Mouse (Mus musculus) ES-Bruce4 (cell line): ENCODE measurements around the gene Sox2. TPM values are rescaled to one million over a fixed set of nuclear protein-coding genes. Genes with fewer than 3 reads are reported as not detected.

Source experiments
- H3K27ac ChIP-seq: 2 replicates; pipeline ENCODE4 v1.5.1; 2012; ENCODE audit warnings: low read length, inconsistent platforms; ENCODE audit not compliant: insufficient read depth
- H3K27me3 ChIP-seq: 2 replicates; pipeline ENCODE4 v1.6.1; 2012; ENCODE audit warnings: mild to moderate bottlenecking, low read length, inconsistent platforms; ENCODE audit not compliant: control insufficient read depth, poor library complexity, insufficient read depth, severe bottlenecking
- H3K36me3 ChIP-seq: 2 replicates; pipeline ENCODE4 v1.6.1; 2012; ENCODE audit warnings: inconsistent platforms, mild to moderate bottlenecking, low read length, moderate library complexity; ENCODE audit not compliant: control insufficient read depth, poor library complexity, insufficient read depth, severe bottlenecking
- H3K4me1 ChIP-seq: one replicate; pipeline ENCODE4 v1.8.1; 2011; ENCODE audit warnings: low read length; ENCODE audit not compliant: control insufficient read depth, insufficient read depth
- H3K4me3 ChIP-seq: 2 replicates; pipeline ENCODE4 v1.5.1; 2011; ENCODE audit warnings: low read depth, mild to moderate bottlenecking, low read length
- H3K9ac ChIP-seq: 2 replicates; pipeline ENCODE4 v1.6.1; 2012; ENCODE audit warnings: low read depth, mild to moderate bottlenecking, inconsistent platforms; ENCODE audit not compliant: poor library complexity, severe bottlenecking
- H3K9me3 ChIP-seq: replicated peaks from 2 replicates; pipeline ENCODE4 v1.6.1; 2012; ENCODE audit warnings: mild to moderate bottlenecking, low read length, inconsistent platforms; ENCODE audit not compliant: control insufficient read depth, poor library complexity, insufficient read depth, severe bottlenecking
- CTCF ChIP-seq: IDR thresholded peaks from one replicate; pipeline ENCODE4 v1.8.1; 2011; ENCODE audit warnings: low read depth, low read length
- EP300 ChIP-seq: IDR thresholded peaks from 2 replicates; pipeline ENCODE4 v1.6.1; 2011; ENCODE audit warnings: low read depth, low read length; ENCODE audit not compliant: insufficient read depth
- POLR2A ChIP-seq: IDR thresholded peaks from one replicate; pipeline ENCODE4 v1.8.1; 2011; ENCODE audit warnings: low read length; ENCODE audit not compliant: insufficient read depth
- polyA plus RNA-seq: library from polyadenylated mRNA; stranded (reverse); fragments of >200 nt; gene quantifications from 2 replicates; pipeline ENCODE4 v1.2.4, GENCODE M21; 2011; ENCODE audit warnings: low read depth; ENCODE audit not compliant: missing spikeins, insufficient read depth, insufficient read length

The Sox2 gene
- polyA plus RNA-seq, 1 experiment = 407 TPM

DNA sequence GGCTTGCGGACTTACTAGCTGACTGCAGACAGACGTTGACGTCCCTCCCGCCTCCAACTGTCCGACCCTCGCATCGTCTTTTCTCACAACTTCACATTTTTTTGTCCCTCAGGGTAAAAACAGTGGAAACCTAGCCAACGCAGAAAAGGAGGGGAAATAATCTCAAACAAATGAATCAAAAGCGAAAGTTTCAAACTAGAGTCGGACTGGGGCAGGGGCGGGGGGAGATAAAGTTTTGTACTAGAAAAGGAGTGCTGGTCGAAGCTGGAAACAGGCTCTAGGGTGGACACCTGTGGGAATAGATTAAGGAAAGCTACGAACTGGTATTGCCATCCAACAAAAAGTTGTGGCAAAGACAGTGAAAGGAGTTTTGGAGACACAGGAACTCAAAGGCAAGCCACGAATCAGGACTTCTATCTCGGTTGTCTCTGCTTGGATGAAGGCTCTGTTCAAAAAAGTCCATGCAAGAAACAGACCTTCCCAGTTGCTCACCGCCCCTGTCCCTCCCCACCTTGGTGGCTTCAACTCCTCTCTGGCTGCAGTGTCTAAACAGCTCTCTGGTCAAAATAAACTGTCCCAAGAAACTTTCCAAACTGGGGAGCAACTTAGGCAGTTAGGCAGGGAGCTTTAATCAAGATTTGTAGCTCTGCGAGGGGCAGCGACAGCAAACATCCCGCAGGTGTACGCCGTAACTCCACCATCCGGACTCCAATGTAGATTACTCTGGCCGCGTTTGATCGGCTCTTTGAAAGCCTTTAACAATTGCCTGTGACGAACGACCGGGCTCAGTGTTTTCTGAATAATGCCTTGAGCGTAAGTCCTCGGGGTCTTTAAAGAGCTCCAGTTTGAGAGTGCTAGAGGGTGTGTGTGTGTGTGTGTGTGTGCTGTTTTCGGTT lies 14.7 kb downstream of the Sox2 start:
- Histone ChIP-seq H3K27ac (peak overlapping the region; percentile 30), H3K4me1 (peaks cover 4% of the 10 kb centered on the region)
- no peak for TF ChIP-seq CTCF
- TF ChIP-seq EP300 = 0 out of 2 replicates have a peak, but pooled peaks have one; percentile 36

DNA sequence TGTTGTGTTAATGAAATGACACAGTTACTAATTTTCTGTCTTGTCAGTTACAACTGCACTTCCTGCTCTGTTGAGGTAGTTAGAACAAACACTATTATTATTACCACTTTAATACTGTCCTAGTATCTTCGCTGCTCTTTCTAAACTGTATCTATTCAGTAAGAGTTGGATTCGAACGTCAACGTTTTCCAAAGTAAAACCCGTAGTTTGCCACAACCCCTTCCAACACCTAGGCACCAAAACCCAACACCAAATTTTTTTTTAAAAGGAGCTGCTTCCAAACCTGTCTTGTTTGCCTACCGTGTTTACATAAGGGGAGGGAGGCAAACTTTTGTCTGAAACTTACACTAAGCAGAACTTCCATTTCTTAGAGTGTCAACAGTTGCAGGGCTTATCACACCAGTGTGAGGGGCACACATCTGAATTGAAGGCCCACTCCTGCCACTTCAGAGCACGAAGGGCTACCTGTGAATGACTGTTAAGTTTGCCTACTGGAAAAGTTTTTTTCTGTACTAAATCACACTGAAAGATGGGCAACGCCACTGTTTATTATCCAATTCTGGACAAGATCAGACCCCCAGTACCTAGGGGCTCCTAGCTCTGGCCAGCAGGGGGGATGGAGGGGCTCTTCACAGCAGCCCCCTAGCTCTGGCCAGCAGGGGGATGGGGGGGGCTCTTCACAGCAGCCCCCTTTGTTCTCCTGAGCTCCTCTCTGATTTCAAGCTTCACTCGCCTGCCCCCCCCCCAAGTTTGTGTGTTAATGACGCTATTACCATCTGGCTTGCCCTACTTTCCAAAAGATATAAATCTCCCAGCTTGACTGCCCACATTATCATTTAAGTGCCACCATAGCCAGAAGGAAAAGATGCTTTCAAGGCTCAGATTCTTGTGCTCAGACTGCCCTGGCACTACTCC lies 15.8 kb downstream of the Sox2 start:
- peaks cover 5% of the 10 kb centered on the region for H3K4me1 ChIP-seq
- H3K4me3 ChIP-seq = no peak overlapping the region

More for the DNA sequence above, 14.7 kb downstream of the Sox2 start:
- Histone ChIP-seq H3K36me3 (no peaks in the 10 kb centered on the region), H3K4me3 (peak overlapping the region; percentile 69), H3K9ac (peak overlapping the region; percentile 59), H3K27me3 (no peaks in the 10 kb centered on the region), H3K9me3 (no peaks in the 10 kb centered on the region)

DNA sequence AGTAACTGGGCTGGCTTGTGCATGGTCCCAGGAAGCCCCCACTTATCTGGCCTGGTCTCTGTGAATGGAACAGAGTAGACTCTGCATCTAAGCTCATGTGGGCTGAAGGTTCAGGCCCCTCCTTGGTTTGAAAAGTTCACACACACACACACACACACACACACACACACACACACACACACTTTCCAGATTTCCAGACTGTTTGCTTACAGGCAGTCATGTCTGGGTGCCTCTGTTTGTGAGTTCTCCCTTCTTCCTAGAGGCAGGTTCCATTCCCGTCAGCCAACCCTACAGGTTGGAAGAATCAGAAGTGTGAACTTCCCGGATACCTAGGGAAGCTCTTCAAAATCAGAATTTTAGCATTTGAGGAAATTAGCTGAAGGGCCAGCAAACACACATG lies 17.0 kb downstream of the Sox2 start:
- no peaks in the 10 kb centered on the region for H3K36me3 ChIP-seq
- no peaks in the 10 kb centered on the region for H3K9me3 ChIP-seq
- no peak overlapping the region for H3K27ac ChIP-seq
- H3K27me3 ChIP-seq = no peaks in the 10 kb centered on the region
- peaks cover 8% of the 10 kb centered on the region for H3K4me1 ChIP-seq
- TF ChIP-seq EP300 (no peak), CTCF (no peak), POLR2A (no peak)
- H3K9ac ChIP-seq = no peak overlapping the region
- H3K4me3 ChIP-seq = no peak overlapping the region

More for the DNA sequence above, 15.8 kb downstream of the Sox2 start:
- no peaks in the 10 kb centered on the region for H3K9me3 ChIP-seq
- TF ChIP-seq EP300 = no peak
- no peak for TF ChIP-seq CTCF
- no peak for TF ChIP-seq POLR2A
- no peaks in the 10 kb centered on the region for H3K36me3 ChIP-seq
- no peaks in the 10 kb centered on the region for H3K27me3 ChIP-seq
- H3K27ac ChIP-seq = no peak overlapping the region
- H3K9ac ChIP-seq = no peak overlapping the region

DNA sequence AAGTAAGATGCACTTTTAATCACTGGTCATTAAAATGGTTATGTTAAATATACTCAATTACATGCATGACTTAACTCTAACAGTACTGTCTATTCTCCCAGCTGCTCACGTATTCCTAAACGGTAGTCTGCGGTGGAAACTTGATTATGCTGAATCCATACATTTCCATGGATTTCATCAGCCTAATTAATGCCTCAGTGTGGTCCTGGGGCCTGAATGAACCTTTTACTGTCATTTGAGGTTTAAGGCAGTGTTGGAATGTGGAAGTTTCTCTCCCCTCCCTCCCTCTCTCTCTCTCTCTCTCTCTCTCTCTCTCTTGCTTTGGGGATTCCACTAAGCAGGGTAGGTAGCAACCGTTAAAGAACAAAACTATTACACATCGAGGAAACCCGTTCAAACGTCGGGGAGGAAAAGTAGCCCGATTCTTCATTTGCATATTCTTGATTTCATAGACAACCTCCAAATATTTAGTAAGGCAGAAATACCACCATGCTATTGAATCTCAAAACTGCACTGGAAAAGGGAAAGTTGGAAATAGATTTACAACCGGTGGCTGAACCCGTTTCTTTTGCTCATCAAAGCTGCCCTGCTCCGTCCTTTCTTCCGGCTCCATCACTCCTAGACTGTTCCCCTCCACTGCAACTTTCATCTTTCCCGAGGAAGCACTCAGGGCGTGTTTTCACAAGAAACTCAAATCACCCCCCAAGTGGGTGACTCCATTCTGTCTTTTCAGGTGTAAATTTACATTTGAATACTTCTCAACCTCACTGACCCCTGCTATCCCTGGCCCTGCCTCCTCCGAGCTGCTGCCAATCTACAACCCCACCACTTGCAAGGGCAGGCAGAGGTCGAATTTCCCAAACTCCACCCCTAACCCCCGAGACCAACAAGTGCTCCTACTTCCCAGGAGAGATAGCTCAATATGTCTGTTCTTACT lies 17.9 kb downstream of the Sox2 start:
- peak overlapping the region; percentile 78 for H3K27ac ChIP-seq
- H3K36me3 ChIP-seq = no peaks in the 10 kb centered on the region
- no peaks in the 10 kb centered on the region for H3K9me3 ChIP-seq
- no peaks in the 10 kb centered on the region for H3K27me3 ChIP-seq
- H3K9ac ChIP-seq = no peak overlapping the region
- H3K4me3 ChIP-seq = no peak overlapping the region; the same call in 1 of the 2 replicates
- TF ChIP-seq POLR2A = no peak
- TF ChIP-seq EP300 = peak; percentile 99
- H3K4me1 ChIP-seq = peaks cover 13% of the 10 kb centered on the region

DNA sequence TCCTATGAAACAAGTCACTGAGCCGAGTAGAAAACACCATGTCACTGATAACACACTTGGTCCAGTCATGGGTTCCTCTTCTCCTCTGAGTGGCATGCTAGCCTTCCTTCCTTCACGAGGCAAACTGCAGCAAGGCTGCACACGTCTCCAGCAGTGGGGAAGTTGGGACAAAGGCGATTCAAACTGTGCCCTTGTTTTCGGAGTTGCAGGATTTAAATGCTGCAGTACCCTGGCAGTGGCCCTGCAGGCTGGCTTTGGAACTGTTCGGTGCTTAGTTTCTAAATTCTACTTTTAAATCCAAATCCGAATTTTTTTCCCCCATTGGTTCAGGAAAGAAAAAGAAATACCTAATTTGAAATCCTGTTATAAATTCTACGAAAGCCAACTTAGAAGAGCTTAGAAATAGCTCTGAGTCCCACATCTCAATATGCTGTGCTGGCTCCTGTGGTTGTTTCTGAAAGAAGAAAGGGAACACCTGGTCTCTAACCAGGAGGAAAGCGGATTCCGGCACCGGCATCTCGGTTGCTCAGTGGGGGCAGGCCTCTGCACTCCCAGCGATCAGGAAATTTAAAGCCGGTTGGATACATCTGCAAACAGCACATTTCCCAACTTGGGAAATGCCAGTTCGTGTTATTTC lies 20.9 kb downstream of the Sox2 start:
- H3K4me3 ChIP-seq = no peak overlapping the region
- H3K27ac ChIP-seq = peak overlapping the region; percentile 37; the same call in 1 of the 2 replicates
- 0 out of 2 replicates have a peak overlapping the region, but pooled peaks have one; percentile 15 for H3K9ac ChIP-seq
- H3K9me3 ChIP-seq = no peaks in the 10 kb centered on the region
- TF ChIP-seq POLR2A = no peak
- TF ChIP-seq EP300 = no peak
- TF ChIP-seq CTCF = no peak
- H3K4me1 ChIP-seq = peaks cover 13% of the 10 kb centered on the region
- no peaks in the 10 kb centered on the region for H3K27me3 ChIP-seq
- no peaks in the 10 kb centered on the region for H3K36me3 ChIP-seq
